ENCODE assay signal across 17 mouse cellular contexts in genomic region chr10:80332525-80332989, GRCm38 (mm10). TPM values are rescaled to one million over a fixed set of nuclear protein-coding genes. Genes with fewer than 3 reads are reported as not detected.
A peak's percentile ranks its signal among the peaks of the same experiment; 100 is the strongest.
DNase-seq lines count a peak whose midpoint lies in the region; ATAC-seq and TF ChIP-seq lines count a peak whose summit lies in the region.
"Had no signal": no experiment of that assay in that cellular context is flagged by ENCODE, and none has a peak within 500 bp of the region (broad histone marks: within the 10 kb centered on the region; RNA-seq: fewer than 3 reads in every experiment).

No protein-coding gene starts in this region.

- no peaks in the 10 kb centered on the region; the same call in none of the 2 replicates for H3K4me1 ChIP-seq in bone marrow, adult 2 months (ENCODE audit: control insufficient read depth, insufficient read depth, low read length)
- H3K4me1 ChIP-seq in liver, embryonic 14.5 days (replicated peaks; ENCODE audit: control insufficient read depth in 2 of 2, insufficient read depth in 2 of 2, low read length in 1 of 2): peaks cover 30 to 38% of the 10 kb centered on the region in 2 experiments
- peaks cover 8% of the 10 kb centered on the region for H3K4me1 ChIP-seq in forebrain, embryonic 16.5 days (replicated peaks; ENCODE audit: control insufficient read depth, insufficient read depth, low read length)

- peaks cover 14% of the 10 kb centered on the region for H3K36me3 ChIP-seq in liver, embryonic 14.5 days (replicated peaks; ENCODE audit: control insufficient read depth, insufficient read depth, low read depth)
- H3K36me3 ChIP-seq in forebrain, embryonic 16.5 days (ENCODE audit: control insufficient read depth, insufficient read depth): no peaks in the 10 kb centered on the region
- H3K36me3 ChIP-seq: embryonic facial prominence, embryonic 13.5 days; limb, embryonic 15.5 days had no signal

- ATAC-seq in liver, embryonic 14.5 days (ENCODE audit: insufficient read depth): no peak
- ATAC-seq in forebrain, embryonic 16.5 days: no peak

- DNase-seq in left cerebral cortex, postnatal 4 days: peak; percentile 66
- DNase-seq in left cerebral cortex, adult 2 months (ENCODE audit: extremely low spot score in 1 of 2, low spot score in 2 of 2): no peak
- peak; percentile 53 to 56 for DNase-seq in cerebellum, postnatal 36 days
- no peak for DNase-seq in liver, embryonic 14.5 days (ENCODE audit: low read depth in 3 of 3, low spot score in 3 of 3)
- no peak for DNase-seq in urinary bladder, postnatal 10 days (ENCODE audit: low spot score)
- no peak for DNase-seq in ovary, postnatal 14 days (ENCODE audit: low spot score)
- DNase-seq: heart, adult 2 months; right cerebral cortex, postnatal 4 days; thymus, adult 18-20 months had no signal

- H3K27me3 ChIP-seq in liver, embryonic 14.5 days (ENCODE audit: control insufficient read depth, insufficient read depth, low read length): no peaks in the 10 kb centered on the region
- H3K27me3 ChIP-seq in forebrain, embryonic 16.5 days (replicated peaks; ENCODE audit: control insufficient read depth, insufficient read depth, low read length): no peaks in the 10 kb centered on the region

- peak overlapping the region; percentile 63 for H3K9ac ChIP-seq in liver, embryonic 14.5 days (replicated peaks)
- no peak overlapping the region for H3K9ac ChIP-seq in forebrain, embryonic 16.5 days (replicated peaks; ENCODE audit: low read depth, low read length)
- H3K9ac ChIP-seq: hindbrain, embryonic 13.5 days; limb, embryonic 15.5 days had no signal

- no peak for TF ChIP-seq CTCF in left cerebral cortex, adult 2 months (IDR thresholded peaks at IDR 0.05)
- TF ChIP-seq CTCF in bone marrow, adult 2 months (IDR thresholded peaks at IDR 0.05; ENCODE audit: control insufficient read depth, insufficient read depth, low read length): no peak
- TF ChIP-seq CTCF in liver, embryonic 14.5 days (IDR thresholded peaks at IDR 0.05; ENCODE audit: low read depth): no peak

- no peak for TF ChIP-seq POLR2A in bone marrow, adult 2 months (IDR thresholded peaks at IDR 0.05; ENCODE audit: borderline replicate concordance, control insufficient read depth, low read depth, low read length)

- H3K27ac ChIP-seq in left cerebral cortex, adult 2 months: no peak overlapping the region
- H3K27ac ChIP-seq in bone marrow, adult 2 months (ENCODE audit: control insufficient read depth, insufficient read depth, low read depth, low read length, poor library complexity): peak overlapping the region; percentile 49
- peak overlapping the region; percentile 88 for H3K27ac ChIP-seq in liver, embryonic 14.5 days
- no peak overlapping the region for H3K27ac ChIP-seq in forebrain, embryonic 16.5 days (ENCODE audit: low read length)
- H3K27ac ChIP-seq: embryonic facial prominence, embryonic 13.5 days; heart, adult 2 months; hindbrain, embryonic 13.5 days; kidney, postnatal 0 days; limb, embryonic 15.5 days had no signal

- no peak overlapping the region for H3K4me3 ChIP-seq in left cerebral cortex, adult 2 months
- no peak overlapping the region for H3K4me3 ChIP-seq in bone marrow, adult 2 months (replicated peaks; ENCODE audit: control insufficient read depth, low read depth, low read length)
- H3K4me3 ChIP-seq in liver, embryonic 14.5 days (ENCODE audit: insufficient read depth in 1 of 2, low read depth in 2 of 2, low read length in 2 of 2): peak overlapping the region; percentile 3 to 7; a peak in 3 of 4 replicates
- H3K4me3 ChIP-seq in forebrain, embryonic 16.5 days (replicated peaks; ENCODE audit: low read length): no peak overlapping the region
- H3K4me3 ChIP-seq: embryonic facial prominence, embryonic 13.5 days; heart, adult 2 months; hindbrain, embryonic 13.5 days; limb, embryonic 15.5 days had no signal

- H3K9me3 ChIP-seq in liver, embryonic 14.5 days (ENCODE audit: control insufficient read depth, low read length): no peaks in the 10 kb centered on the region
- H3K9me3 ChIP-seq in forebrain, embryonic 16.5 days (ENCODE audit: control insufficient read depth, low read length): no peaks in the 10 kb centered on the region
- H3K9me3 ChIP-seq: embryonic facial prominence, embryonic 13.5 days; hindbrain, embryonic 13.5 days; limb, embryonic 15.5 days had no signal

- no peak for TF ChIP-seq EP300 in liver, embryonic 14.5 days (IDR thresholded peaks at IDR 0.05; ENCODE audit: low read depth)

- 73% methylated on average over 5 of the region's 5 CpGs for WGBS in bone marrow, adult 2 months
- 59% methylated on average over 5 of the region's 5 CpGs for WGBS in liver, embryonic 14.5 days (ENCODE audit: insufficient replicate concordance)
- 79% methylated on average over 5 of the region's 5 CpGs for WGBS in forebrain, embryonic 16.5 days

- peak overlapping the region; percentile 91 for H3K4me2 ChIP-seq in liver, embryonic 14.5 days (ENCODE audit: low read depth)
- no peak overlapping the region for H3K4me2 ChIP-seq in forebrain, embryonic 16.5 days (ENCODE audit: low read length)
- H3K4me2 ChIP-seq: hindbrain, embryonic 13.5 days; limb, embryonic 15.5 days had no signal

- intact Hi-C loops in left cerebral cortex, postnatal 4 days (cut with DNase I): no loop called here
- intact Hi-C loops in left cerebral cortex, adult 2 months (cut with DNase I): no loop called here

RNA-seq across cellular contexts. Expression of gene Reep6, which starts 2.8 kb away (rescaled TPM):
- total RNA-seq in left cerebral cortex, postnatal 4 days (2021): 10 to 100 TPM; 13.3 to 14.8 TPM
- total RNA-seq in left cerebral cortex, adult 2 months (2021): 10 to 100 TPM; 13.5 to 13.6 TPM
- polyA plus RNA-seq in bone marrow, adult 2 months (2011; ENCODE audit: insufficient read depth, insufficient read length, low replicate concordance, missing spikeins): 4.2 and 6.5 TPM in 2 replicates
- polyA plus RNA-seq in liver, embryonic 14.5 days (2012; rRNA removed): 23.6 and 29.2 TPM in 2 replicates
- 55.3 and 59.5 TPM in 2 replicates for polyA plus RNA-seq in liver, embryonic 14.5 days (2014; fragmentation: Nextera tagmentation; extraction: Ambion mirVana)
- 2.2 and 3.2 TPM in 2 replicates for polyA plus RNA-seq in forebrain, embryonic 16.5 days (2015; fragmentation: Nextera tagmentation; extraction: Ambion mirVana)

RNA-seq across cellular contexts. Expression of gene Pcsk4, which starts 3.3 kb away (rescaled TPM):
- 10 to 100 TPM in 1 of 2 experiments, 1 to 10 TPM in 1; 8.1 to 10.5 TPM for total RNA-seq in left cerebral cortex, postnatal 4 days (2021)
- 1 to 10 TPM; 4.0 to 5.4 TPM for total RNA-seq in left cerebral cortex, adult 2 months (2021)
- 1.4 TPM in 1 of 2 replicates, not detected in the other for polyA plus RNA-seq in bone marrow, adult 2 months (2011; ENCODE audit: insufficient read depth, insufficient read length, low replicate concordance, missing spikeins)
- polyA plus RNA-seq in liver, embryonic 14.5 days (2012; rRNA removed): 6.6 and 7.2 TPM in 2 replicates
- polyA plus RNA-seq in liver, embryonic 14.5 days (2014; fragmentation: Nextera tagmentation; extraction: Ambion mirVana): 3.1 and 3.2 TPM in 2 replicates
- 3.1 and 3.9 TPM in 2 replicates for polyA plus RNA-seq in forebrain, embryonic 16.5 days (2015; fragmentation: Nextera tagmentation; extraction: Ambion mirVana)

RNA-seq across cellular contexts. Expression of gene 2310011J03Rik, which starts 12.2 kb away (rescaled TPM):
- total RNA-seq in left cerebral cortex, postnatal 4 days (2021): 10 to 100 TPM; 13.6 to 14.2 TPM
- total RNA-seq in left cerebral cortex, adult 2 months (2021): 10 to 100 TPM; 26.3 to 26.9 TPM
- polyA plus RNA-seq in bone marrow, adult 2 months (2011; ENCODE audit: insufficient read depth, insufficient read length, low replicate concordance, missing spikeins): 40.8 and 52.1 TPM in 2 replicates
- 24.3 and 24.7 TPM in 2 replicates for polyA plus RNA-seq in liver, embryonic 14.5 days (2012; rRNA removed)
- polyA plus RNA-seq in liver, embryonic 14.5 days (2014; fragmentation: Nextera tagmentation; extraction: Ambion mirVana): 29.4 and 29.5 TPM in 2 replicates
- 32.5 and 34.2 TPM in 2 replicates for polyA plus RNA-seq in forebrain, embryonic 16.5 days (2015; fragmentation: Nextera tagmentation; extraction: Ambion mirVana)

RNA-seq across cellular contexts. Expression of gene Adamtsl5, which starts 15.7 kb away (rescaled TPM):
- total RNA-seq in left cerebral cortex, postnatal 4 days (2021): under 1 TPM; 0.56 to 0.72 TPM
- 10 to 100 TPM in 1 of 2 experiments, 1 to 10 TPM in 1; 7.9 to 11.1 TPM for total RNA-seq in left cerebral cortex, adult 2 months (2021)
- 3.0 and 8.6 TPM in 2 replicates for polyA plus RNA-seq in bone marrow, adult 2 months (2011; ENCODE audit: insufficient read depth, insufficient read length, low replicate concordance, missing spikeins)
- 1.9 and 2.1 TPM in 2 replicates for polyA plus RNA-seq in liver, embryonic 14.5 days (2012; rRNA removed)
- 1.3 TPM in 2 replicates for polyA plus RNA-seq in liver, embryonic 14.5 days (2014; fragmentation: Nextera tagmentation; extraction: Ambion mirVana)
- polyA plus RNA-seq in forebrain, embryonic 16.5 days (2015; fragmentation: Nextera tagmentation; extraction: Ambion mirVana): 0.51 and 0.66 TPM in 2 replicates

RNA-seq across cellular contexts. Expression of gene Plk5, which starts 23.7 kb away (rescaled TPM):
- total RNA-seq in left cerebral cortex, postnatal 4 days (2021): 1 to 10 TPM; 4.2 to 6.1 TPM
- 10 to 100 TPM; 27.3 to 37.9 TPM for total RNA-seq in left cerebral cortex, adult 2 months (2021)
- polyA plus RNA-seq in bone marrow, adult 2 months (2011; ENCODE audit: insufficient read depth, insufficient read length, low replicate concordance, missing spikeins): 2.2 TPM in 1 of 2 replicates, not detected in the other
- 0.08 and 0.10 TPM in 2 replicates for polyA plus RNA-seq in liver, embryonic 14.5 days (2012; rRNA removed)
- polyA plus RNA-seq in liver, embryonic 14.5 days (2014; fragmentation: Nextera tagmentation; extraction: Ambion mirVana): 0.09 TPM in 1 of 2 replicates, not detected in the other
- 2.2 and 4.5 TPM in 2 replicates for polyA plus RNA-seq in forebrain, embryonic 16.5 days (2015; fragmentation: Nextera tagmentation; extraction: Ambion mirVana)
- total RNA-seq: CH12.LX; megakaryocyte progenitor cell, adult 5-6 weeks had no signal

Comparison
In these comparisons a context has a peak if more than half of its experiments do, and no peak if none do; other contexts are left out.
1. DNase-seq: peak in left cerebral cortex, postnatal 4 days (single experiment) and cerebellum, postnatal 36 days (2 of 2); none in left cerebral cortex, adult 2 months (0 of 2), liver, embryonic 14.5 days (0 of 3), urinary bladder, postnatal 10 days (single experiment) and ovary, postnatal 14 days (single experiment).
2. H3K27ac ChIP-seq: peak in bone marrow, adult 2 months (single experiment) and liver, embryonic 14.5 days (single experiment); none in left cerebral cortex, adult 2 months (single experiment) and forebrain, embryonic 16.5 days (single experiment).
3. H3K4me3 ChIP-seq: peak in liver, embryonic 14.5 days (2 of 2); none in left cerebral cortex, adult 2 months (single experiment), bone marrow, adult 2 months (single experiment) and forebrain, embryonic 16.5 days (single experiment).